Mouse (Mus musculus) ovary, postnatal 14 days (tissue): Measurements from ENCODE around the gene Dop1b.

Experiments
- DNase-seq: peaks from one replicate; pipeline ENCODE4 v3.0.0; 2022; ENCODE audit warnings: low spot score

The Dop1b gene

GRCm38 (mm10) chr16:93830071-93830470 lies 118.4 kb downstream of the Dop1b start:
- no peak for DNase-seq

GRCm38 (mm10) chr16:93830916-93831315 lies 119.2 kb downstream of the Dop1b start:
- DNase-seq: no peak

- peak; percentile 100 for DNase-seq
These were observed 120.1 kb downstream of the Dop1b start, which contains the start of gene Morc3 for GRCm38 (mm10) chr16:93831627-93832395. TSS of gene Morc3 (plus strand) at chr16:93832121.

GRCm38 (mm10) chr16:93832451-93833276 lies 121.0 kb downstream of the Dop1b start:
- DNase-seq: no peak

- DNase-seq: no peak
These were observed 121.8 kb downstream of the Dop1b start for GRCm38 (mm10) chr16:93833551-93833950.

GRCm38 (mm10) chr16:93834076-93834475 lies 122.4 kb downstream of the Dop1b start:
- DNase-seq: no peak

- DNase-seq: no peak
These were observed 127.3 kb downstream of the Dop1b start for GRCm38 (mm10) chr16:93839049-93839448.

- no peak for DNase-seq
These were observed 138.8 kb downstream of the Dop1b start for GRCm38 (mm10) chr16:93850527-93850926.

- no peak for DNase-seq
These were observed 148.3 kb downstream of the Dop1b start for GRCm38 (mm10) chr16:93859967-93860366.
